Mouse (Mus musculus) ovary, adult 18-20 months (tissue): ENCODE results near the gene Kyat3.
A peak's percentile ranks its signal among the peaks of the same experiment; 100 is the strongest.
"Not testable (repeated sequence)": the region's sequence is repeated elsewhere in the genome, so short reads cannot be mapped to it uniquely, and the experiment has no call there.

Experiments
- DNase-seq: peaks from one replicate; pipeline ENCODE4 v3.0.0; 2022; ENCODE audit warnings: low spot score, mixed read lengths

Kyat3 gene

GRCm38 (mm10) chr3:142700442-142701322 is at the start of gene Kyat3:
TSS of gene Kyat3 (plus strand) at chr3:142701051.
- DNase-seq, result peak; percentile 93

GRCm38 (mm10) chr3:142664723-142665122 is 36.1 kb upstream of the Kyat3 start:
- DNase-seq, result no peak

GRCm38 (mm10) chr3:142674607-142675006 is 26.2 kb upstream of the Kyat3 start:
- DNase-seq, result no peak

GRCm38 (mm10) chr3:142687939-142688338 is 12.9 kb upstream of the Kyat3 start:
- DNase-seq, result no peak

GRCm38 (mm10) chr3:142688353-142688752 is 12.5 kb upstream of the Kyat3 start:
- DNase-seq, result no peak

- no peak for DNase-seq
These were observed 4.3 kb upstream of the Kyat3 start for GRCm38 (mm10) chr3:142696517-142696916.

GRCm38 (mm10) chr3:142701407-142701989 is 647 bp downstream of the Kyat3 start:
- no peak for DNase-seq

GRCm38 (mm10) chr3:142706581-142707444 is 6.0 kb downstream of the Kyat3 start:
- no peak for DNase-seq

- DNase-seq, result not testable (repeated sequence)
These were observed 7.5 kb downstream of the Kyat3 start for GRCm38 (mm10) chr3:142708181-142708848.

GRCm38 (mm10) chr3:142708849-142709419 is 8.1 kb downstream of the Kyat3 start:
- DNase-seq, result no peak

- DNase-seq, result no peak
These were observed 9.6 kb downstream of the Kyat3 start for GRCm38 (mm10) chr3:142710360-142711007.

GRCm38 (mm10) chr3:142711372-142711771 is 10.5 kb downstream of the Kyat3 start:
- no peak for DNase-seq

GRCm38 (mm10) chr3:142712401-142713040 is 11.7 kb downstream of the Kyat3 start:
- not testable (repeated sequence) for DNase-seq

- DNase-seq, result no peak
These were observed 24.6 kb downstream of the Kyat3 start for GRCm38 (mm10) chr3:142725481-142725880.

GRCm38 (mm10) chr3:142725969-142726672 is 25.3 kb downstream of the Kyat3 start:
- no peak for DNase-seq

- no peak for DNase-seq
These were observed 33.4 kb downstream of the Kyat3 start for GRCm38 (mm10) chr3:142734291-142734690.

- DNase-seq, result no peak
These were observed 40.0 kb downstream of the Kyat3 start for GRCm38 (mm10) chr3:142740896-142741295.

- no peak for DNase-seq
These were observed 43.4 kb downstream of the Kyat3 start for GRCm38 (mm10) chr3:142743973-142744898.

- DNase-seq, result no peak
These were observed 44.2 kb downstream of the Kyat3 start for GRCm38 (mm10) chr3:142745076-142745475.
